Mouse (Mus musculus): ENCODE measurements around the gene Det1.

Det1 gene

DNA sequence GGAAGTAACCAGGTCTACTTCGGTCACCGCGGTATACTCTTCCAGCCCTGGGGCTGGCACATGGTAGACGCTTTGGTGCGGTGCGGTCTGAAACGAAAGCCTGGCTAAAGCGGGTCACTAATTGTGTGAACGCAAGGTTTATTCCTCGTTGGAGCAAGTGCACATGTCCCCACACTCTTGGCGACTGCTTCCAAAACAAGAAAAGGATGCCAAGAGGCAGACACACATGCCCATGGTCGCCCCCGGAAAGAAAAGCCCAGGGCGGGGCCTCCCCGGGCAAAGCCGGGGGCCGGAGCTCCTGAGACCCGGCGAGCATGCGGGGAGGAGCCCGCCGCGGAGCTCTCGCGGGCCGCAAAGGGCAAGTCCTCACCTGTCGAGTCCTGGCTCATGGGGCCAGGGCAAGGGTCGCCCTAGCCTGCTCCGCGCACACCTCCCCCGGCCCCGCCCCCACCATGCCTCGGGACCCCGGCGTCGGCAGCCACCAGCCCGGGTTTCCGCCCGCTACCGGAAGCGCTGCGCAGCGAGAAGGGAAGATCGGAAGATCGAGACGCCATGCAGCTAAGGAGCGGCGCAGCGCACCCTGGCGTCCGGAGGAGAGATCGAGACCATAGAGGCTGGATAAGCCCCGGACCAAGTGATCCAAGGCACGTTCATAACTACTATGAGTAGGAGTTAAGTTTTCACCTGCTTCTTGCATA lies at the start of gene Det1:
Det1 (minus strand) TSS at position 527 of the 698 bp plus-strand sequence.
- peak; percentile 92 for DNase-seq

GRCm38 (mm10) chr7:78895653-78896333 lies 48.7 kb upstream of the Det1 start, which contains the start of gene Aen:
Gene Aen, plus strand, starts transcription at chr7:78895854.
- DNase-seq = peak; percentile 99

DNA sequence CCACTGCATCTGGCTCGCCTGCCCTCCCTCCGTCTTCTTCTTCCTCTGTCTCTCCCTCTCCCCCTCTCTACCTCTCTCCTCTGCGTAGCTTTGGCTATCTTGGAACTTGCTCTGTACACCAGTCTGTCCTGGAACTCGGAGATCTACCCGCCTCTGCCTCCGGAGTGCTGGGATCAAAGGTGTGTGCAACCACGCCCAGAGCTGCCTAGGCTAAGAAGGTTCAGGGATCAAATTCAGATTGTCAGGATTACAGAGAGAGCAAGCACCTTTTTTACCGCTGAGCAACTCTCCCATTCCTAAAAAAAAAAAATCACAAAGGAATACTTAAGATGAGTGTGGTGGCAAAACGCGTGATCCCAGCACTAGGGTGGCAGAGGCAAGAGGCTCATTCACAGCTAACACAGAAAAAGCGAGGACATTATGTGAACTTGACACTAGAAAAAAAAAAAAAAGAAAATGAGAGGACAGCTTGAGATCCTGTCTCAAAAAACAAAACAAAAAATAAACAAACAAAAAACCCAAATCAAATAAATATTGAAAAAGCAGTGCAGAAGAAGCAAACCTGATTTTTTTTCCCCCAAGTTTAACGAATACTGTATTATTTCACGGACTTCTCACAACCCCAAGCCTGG lies 48.1 kb upstream of the Det1 start:
- no peak for DNase-seq

GRCm38 (mm10) chr7:78893917-78894316 lies 46.9 kb upstream of the Det1 start:
- DNase-seq = no peak

- peak; percentile 79 to 89 for DNase-seq
Observed at GRCm38 (mm10) chr7:78890641-78891040, 43.6 kb upstream of the Det1 start.

GRCm38 (mm10) chr7:78887431-78887842 lies 40.4 kb upstream of the Det1 start:
- no peak for DNase-seq

DNA sequence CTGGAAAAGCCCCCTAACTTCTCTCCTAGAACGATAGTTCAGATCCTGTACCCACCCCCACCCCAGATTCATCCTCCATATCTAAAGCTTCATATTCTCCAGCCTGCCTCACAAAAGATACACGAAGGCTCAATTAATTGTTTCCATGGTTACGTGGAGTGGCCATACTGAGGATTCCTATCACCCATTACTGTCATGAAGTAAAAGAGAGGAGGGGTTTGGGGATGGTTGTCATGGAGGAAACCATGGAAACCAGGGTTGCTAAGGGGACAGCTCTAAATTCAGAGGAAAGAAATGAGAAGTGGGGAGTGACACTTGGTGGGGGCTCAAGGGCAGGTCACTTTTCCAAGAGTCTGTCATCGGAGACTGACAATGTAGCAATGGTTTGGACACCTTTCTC lies 39.4 kb upstream of the Det1 start:
- DNase-seq = no peak

DNA sequence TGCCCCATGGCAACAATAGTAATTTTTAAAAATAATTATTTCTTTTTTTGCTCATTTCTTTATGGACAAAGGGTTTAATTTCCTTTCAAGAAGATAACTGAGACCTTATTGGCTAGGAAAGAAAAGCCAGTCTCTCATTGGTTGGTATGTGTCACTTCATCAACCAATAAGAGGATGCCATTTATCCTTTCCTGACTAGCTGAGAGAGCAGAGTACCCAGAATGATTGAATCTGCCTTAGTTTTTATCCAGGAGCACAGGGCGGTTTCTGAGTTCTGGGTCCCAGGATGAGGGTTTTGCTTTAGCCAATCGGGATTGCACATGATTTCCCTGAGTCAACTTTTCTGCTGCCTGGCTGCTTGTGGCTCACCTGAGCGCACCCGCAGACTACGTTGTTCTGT lies 38.3 kb upstream of the Det1 start:
- no peak for DNase-seq

DNA sequence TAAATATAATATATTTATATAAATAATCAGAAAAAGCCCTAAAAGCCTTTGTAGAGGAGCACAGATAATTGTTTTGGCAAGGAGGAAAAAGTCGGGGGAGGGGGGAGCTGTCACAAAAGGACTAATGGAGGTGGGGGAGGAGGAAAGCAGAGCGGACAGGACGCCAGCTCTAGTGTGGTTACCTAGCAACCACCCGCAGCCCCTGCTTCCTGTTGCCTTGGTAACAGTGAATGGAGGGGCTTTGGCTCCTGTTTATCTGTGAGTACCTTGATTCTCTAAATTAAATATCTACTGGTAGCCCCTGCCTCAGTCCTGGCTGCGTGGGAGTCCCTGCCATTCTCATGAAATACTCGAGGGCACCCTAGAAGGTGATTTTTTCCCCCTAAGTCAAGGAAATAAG lies 37.1 kb upstream of the Det1 start:
- DNase-seq = no peak

DNA sequence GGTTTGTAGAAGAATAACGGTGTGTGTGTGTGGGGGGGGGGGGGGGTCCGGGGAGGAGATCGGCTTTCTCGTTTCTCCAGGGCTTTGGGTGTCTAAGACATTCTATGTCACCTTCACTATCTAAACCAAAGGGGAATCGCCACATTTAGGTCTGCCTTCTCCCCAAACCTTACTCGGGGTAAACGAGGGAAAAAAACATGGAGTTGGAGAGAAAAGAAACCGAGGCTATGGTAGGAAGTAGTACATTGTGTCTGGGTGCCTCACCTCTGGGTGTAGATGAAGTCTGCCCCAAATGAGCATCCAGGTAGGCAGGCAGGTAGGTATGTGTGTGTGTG lies 36.6 kb upstream of the Det1 start:
- DNase-seq = no peak

- DNase-seq = no peak
Observed at GRCm38 (mm10) chr7:78883016-78883725, 36.1 kb upstream of the Det1 start.

DNA sequence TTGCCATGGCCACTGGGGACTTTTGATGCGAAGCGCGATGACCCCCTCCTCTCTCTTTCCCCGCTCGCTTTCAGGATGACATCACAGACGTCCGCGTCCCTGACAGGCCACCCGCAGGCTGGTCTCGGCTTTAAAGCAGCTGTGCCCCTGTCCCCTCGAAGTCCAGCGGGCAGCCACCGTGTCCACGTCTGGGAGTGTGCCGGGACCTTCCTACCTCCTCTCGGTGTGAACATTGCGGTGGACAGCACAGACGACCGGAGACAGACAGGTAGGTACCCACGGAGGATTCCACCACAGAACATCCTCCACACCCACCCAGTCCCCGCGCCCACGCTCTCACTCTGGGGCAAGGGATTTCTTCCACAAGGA lies 35.4 kb upstream of the Det1 start:
- DNase-seq = no peak

DNA sequence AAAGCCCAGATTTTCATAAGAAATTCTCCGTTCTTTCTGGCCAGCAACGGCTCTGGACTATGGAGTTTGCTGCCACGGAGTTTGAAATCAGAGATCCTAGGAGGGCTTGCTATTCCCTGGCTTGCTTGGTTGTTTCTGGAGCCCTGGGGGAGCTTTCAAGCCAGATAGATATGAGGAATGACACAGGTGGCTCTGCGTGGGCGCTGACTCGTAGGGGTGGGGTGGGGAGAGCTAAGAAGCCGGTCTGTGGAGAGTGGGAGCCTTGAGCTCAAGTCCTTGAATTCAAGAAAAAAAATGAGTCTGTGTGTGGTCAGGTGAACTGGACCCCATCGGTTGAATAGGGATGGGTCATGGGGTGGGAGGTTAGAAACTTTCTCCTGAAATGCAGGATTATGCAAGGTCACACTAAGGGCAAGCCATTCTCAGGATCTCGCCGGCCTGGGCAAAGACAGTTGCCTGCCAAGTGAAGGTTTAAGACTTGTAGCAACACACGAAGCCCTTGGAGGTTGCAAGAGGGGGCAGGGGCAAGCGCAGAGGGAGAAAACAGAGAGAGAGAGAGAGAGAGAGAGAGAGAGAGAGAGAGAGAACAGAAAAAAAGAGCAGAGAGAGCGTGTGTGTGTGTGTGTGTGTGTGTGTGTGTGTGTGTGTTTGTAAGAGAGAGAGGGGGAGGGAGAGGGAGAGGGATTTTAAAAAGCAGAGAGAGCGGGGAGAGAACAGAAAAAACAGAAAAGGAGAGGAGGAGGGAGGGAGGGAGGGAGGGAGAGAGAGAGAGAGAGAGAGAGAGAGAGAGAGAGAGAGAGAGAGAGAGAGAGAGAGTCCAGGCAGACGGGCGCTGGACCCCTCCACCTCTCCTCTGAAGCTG lies 34.8 kb upstream of the Det1 start:
- DNase-seq = no peak

DNA sequence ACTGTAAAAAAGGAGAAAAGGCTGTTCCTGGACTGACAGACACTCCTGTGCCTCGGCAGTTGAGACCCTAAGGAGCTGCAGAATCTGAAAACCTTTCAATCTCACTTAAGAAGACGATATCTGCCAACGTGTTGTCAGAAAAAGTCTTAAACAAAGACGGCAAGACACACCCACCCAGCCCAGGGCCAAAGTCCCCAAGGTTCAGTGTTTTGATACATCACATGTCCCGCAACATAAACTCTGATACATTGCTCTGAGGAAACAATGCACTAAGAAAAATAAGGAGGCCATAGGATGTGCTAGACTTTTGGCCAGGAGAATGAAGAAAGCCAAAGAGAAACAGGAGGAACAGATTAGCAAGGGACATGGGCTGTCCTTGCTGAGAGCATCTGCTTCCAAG lies 25.8 kb upstream of the Det1 start:
- no peak for DNase-seq

GRCm38 (mm10) chr7:78872366-78872765 lies 25.3 kb upstream of the Det1 start:
- DNase-seq = no peak

- peak in 1 of 2 experiments; percentile 37 for DNase-seq
Observed at GRCm38 (mm10) chr7:78868731-78869130, 21.7 kb upstream of the Det1 start.

DNA sequence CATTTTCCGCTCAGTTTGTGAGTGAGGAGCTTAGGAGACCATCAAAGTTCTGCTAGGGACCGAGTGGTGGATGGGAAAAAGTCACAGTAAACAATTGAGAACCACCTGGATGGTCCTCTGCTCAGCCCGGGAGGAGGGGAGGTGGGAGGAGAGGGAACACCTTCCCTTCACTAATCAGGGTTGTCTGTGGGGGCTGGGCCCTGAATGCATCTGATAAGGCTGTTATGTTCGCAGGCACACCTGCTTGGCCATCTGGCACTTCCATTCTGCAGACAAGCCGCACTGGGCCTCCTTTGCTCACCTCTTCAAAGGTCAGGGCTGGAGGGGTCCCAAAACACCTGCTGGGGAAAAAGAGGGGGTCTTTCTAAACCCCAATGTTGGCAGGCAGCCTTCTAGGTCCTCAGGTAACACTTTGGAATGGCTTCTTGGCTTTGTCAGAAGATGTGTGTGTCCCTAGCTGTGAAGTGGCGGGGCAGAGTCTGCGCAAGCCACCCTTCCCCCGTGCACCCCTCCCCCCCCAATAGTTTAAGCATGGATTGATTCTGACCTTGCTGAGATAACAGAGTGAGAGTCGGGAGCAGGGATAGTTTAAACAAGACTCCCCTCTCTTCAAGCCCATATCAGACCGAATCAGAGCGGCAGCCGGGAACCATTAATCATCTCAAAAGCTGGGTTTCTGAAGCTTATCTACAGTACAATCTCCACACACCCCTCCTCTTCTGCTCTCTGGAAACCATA lies 18.3 kb upstream of the Det1 start:
- DNase-seq = peak; percentile 72 to 85

GRCm38 (mm10) chr7:78864446-78864802 lies 17.4 kb upstream of the Det1 start:
- no peak for DNase-seq

- DNase-seq = no peak
Observed at GRCm38 (mm10) chr7:78863796-78864445, 16.9 kb upstream of the Det1 start.

- no peak for DNase-seq
Observed at GRCm38 (mm10) chr7:78855044-78855655, 8.1 kb upstream of the Det1 start.

DNA sequence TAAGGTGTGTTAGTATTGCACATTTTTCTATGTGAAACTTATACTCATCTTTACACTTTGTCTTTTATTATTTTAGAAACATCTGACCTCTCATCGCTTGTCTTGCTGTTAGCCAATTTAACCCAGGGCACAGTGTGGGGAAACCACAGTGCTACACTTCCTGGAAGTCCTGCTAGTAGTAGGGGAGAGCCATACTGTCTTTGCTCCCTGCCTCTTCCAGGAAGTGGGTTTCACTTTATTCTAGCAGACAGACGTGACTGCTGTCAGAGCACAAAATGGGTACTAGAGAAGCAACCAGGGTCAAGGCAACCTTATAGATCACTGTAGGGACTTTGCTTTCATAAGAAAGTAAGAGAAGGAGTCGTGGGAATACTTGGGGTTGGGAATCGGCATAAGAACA lies 7.0 kb upstream of the Det1 start:
- peak; percentile 29 to 45 for DNase-seq
